Mouse (Mus musculus): ENCODE measurements around the gene Gm5861.
"Not testable (repeated sequence)": the region's sequence is repeated elsewhere in the genome, so short reads cannot be mapped to it uniquely, and the experiment has no call there.

Gm5861 gene

DNA sequence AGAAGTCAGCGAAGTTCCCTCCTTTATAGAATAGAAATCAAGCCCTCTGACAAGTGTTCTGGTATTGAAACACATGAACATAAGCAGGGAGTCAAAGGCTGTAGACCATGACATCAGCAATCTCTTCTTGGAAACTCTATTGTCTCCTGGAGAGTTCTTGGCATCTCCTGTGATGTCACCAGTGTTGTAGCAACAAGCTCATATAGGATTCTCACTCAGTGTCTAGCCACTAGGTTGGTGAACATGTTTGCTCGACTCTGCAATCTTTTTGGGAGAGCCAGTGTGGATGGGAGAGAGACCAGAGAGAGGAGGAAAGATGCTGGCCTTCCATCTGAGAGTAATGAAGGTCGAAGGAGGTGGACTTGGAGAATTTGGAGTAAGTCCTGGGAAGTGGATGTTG lies at the start of gene Gm5861:
Gene Gm5861 (plus strand): TSS at position 301 of the 400 bp plus-strand sequence.
- DNase-seq (ENCODE audit: low read depth, low spot score), result not testable (repeated sequence)

DNA sequence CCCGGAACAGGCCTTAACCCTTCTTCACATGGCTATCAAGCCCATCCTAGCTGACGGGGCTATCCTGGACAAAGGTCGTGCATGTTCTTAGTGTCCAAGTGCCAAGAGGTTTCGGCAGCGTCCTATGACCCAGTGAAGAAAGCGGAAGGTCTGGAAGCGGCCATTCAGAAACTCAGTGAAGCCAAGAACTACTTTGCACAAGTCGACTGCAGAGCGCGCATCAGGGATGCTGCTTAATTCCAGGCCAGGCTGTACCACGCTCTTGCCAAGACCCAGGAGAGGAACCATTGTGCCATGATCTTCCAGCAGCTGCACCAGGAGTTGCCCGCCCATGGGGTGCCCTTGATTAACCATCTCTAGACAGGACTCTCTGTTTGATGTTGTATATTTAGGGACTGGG lies 44.8 kb upstream of the Gm5861 start:
- not testable (repeated sequence) for DNase-seq (ENCODE audit: low read depth, low spot score)

Measured in retina, postnatal 7 days (tissue).